Mouse (Mus musculus) intestine, embryonic 14.5 days (tissue): Measurements from ENCODE around the gene Coa3. TPM values are rescaled to one million over a fixed set of nuclear protein-coding genes. Genes with fewer than 3 reads are reported as not detected.
A peak's percentile ranks its signal among the peaks of the same experiment; 100 is the strongest.

Experiments used
- ATAC-seq: fragments of 200-750 bp; cut with Nextera tagmentation; replicated peaks from 2 replicates; pipeline ENCODE4 v1.8.0; 2017; ENCODE audit warnings: low read depth, moderate number of reproducible peaks, moderate TSS enrichment, moderate library complexity; ENCODE audit not compliant: low FRiP score, low TSS enrichment
- DNase-seq: peaks from one replicate; pipeline ENCODE4 v3.0.0-alpha.2; 2018; ENCODE audit warnings: low spot score
- H3K27ac ChIP-seq: fragments of 300-500 bp; sonication (generic); 2 replicates; pipeline ENCODE4 v1.5.1; 2014; ENCODE audit warnings: low read depth, mild to moderate bottlenecking, control low read depth
- H3K27me3 ChIP-seq: fragments of 300-500 bp; sonication (generic); replicated peaks from 2 replicates; pipeline ENCODE4 v1.6.1; 2014; ENCODE audit warnings: low read length, control low read depth; ENCODE audit not compliant: control insufficient read depth, insufficient read depth
- H3K36me3 ChIP-seq: fragments of 300-500 bp; sonication (generic); 2 replicates; pipeline ENCODE4 v1.6.1; 2014; ENCODE audit warnings: low read length, control low read depth; ENCODE audit not compliant: control insufficient read depth, insufficient read depth
- H3K4me1 ChIP-seq: fragments of 300-500 bp; sonication (generic); replicated peaks from 2 replicates; pipeline ENCODE4 v1.6.1; 2014; ENCODE audit warnings: low read length, control low read depth, mixed read lengths; ENCODE audit not compliant: control insufficient read depth, insufficient read depth
- H3K4me2 ChIP-seq: fragments of 300-500 bp; sonication (generic); 2 replicates; pipeline ENCODE4 v1.6.1; 2014; ENCODE audit warnings: low read length
- H3K4me3 ChIP-seq: fragments of 300-500 bp; sonication (generic); 2 replicates; pipeline ENCODE4 v1.5.1; 2014; ENCODE audit warnings: low read depth, low read length, control low read depth, mixed read lengths
- H3K9ac ChIP-seq: fragments of 300-500 bp; sonication (generic); 2 replicates; pipeline ENCODE4 v1.6.1; 2014; ENCODE audit warnings: mild to moderate bottlenecking, low read length
- H3K9me3 ChIP-seq: fragments of 300-500 bp; sonication (generic); 2 replicates; pipeline ENCODE4 v1.6.1; 2016; ENCODE audit warnings: low read length, control low read depth; ENCODE audit not compliant: control insufficient read depth
- WGBS: fragments of 180-500 bp; shearing (Covaris S2); extraction: QIAGEN DNeasy Blood & Tissue Kit; methylation state at CpG from one replicate; pipeline ENCODE4 v1.1.7; 2014; 5-methylcytosine and 5-hydroxymethylcytosine counted together
- polyA plus RNA-seq: library from polyadenylated mRNA; unstranded; fragments of >200 nt; fragmentation: Nextera tagmentation; extraction: Ambion mirVana; gene quantifications from 2 replicates; pipeline ENCODE4 v1.2.1, GENCODE M21; 2014

Gene Coa3
- polyA plus RNA-seq, 1 experiment from 2014 or later, result 265 TPM

DNA sequence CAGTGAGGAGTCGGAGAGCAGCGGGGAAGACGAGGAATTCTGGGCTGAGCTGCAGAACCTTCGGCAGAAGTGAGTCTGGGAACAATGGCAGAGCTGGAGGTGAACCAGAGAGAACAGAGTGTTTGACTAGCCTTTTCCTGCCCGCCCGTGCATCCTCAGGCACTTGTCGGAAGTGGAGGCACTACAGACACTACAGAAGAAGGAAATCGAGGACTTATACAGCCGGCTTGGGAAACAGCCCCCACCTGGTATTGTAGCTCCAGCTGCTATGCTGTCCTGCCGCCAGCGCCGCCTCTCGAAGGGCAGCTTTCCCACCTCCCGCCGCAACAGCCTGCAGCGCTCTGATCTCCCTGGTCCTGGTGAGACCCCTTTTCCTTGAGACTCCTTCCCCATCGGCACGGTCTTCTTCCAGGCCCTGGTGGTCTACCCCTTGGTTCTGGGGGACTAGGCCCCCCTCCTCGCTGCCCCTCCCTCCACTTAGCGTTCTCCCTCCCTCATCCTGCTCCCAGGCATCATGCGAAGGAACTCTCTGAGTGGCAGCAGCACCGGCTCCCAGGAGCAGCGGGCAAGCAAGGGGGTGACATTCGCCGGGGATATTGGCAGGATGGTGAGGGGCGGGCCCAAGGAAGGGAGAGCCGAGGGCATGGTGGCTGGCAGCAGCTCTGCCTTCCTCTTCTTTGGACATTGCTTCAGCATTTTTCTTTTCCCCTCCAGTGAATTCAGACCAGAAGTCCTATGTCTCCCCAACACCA lies 2.4 kb downstream of the Coa3 start:
- Histone ChIP-seq H3K9me3 (no peaks in the 10 kb centered on the region), H3K27me3 (no peaks in the 10 kb centered on the region), H3K4me1 (peaks cover 29% of the 10 kb centered on the region), H3K36me3 (peaks cover 14% of the 10 kb centered on the region; the same call in 1 of the 2 replicates), H3K4me3 (no peak overlapping the region), H3K27ac (no peak overlapping the region), H3K4me2 (peak overlapping the region; percentile 95), H3K9ac (no peak overlapping the region)
- WGBS, result 34% methylated on average over 27 of the region's 27 CpGs
- DNase-seq (no peak), ATAC-seq (no peak)

- 71% methylated on average over 4 of the region's 4 CpGs for WGBS
- Histone ChIP-seq H3K9ac (no peak overlapping the region), H3K9me3 (no peaks in the 10 kb centered on the region), H3K4me3 (no peak overlapping the region), H3K27ac (no peak overlapping the region), H3K27me3 (no peaks in the 10 kb centered on the region), H3K36me3 (peaks cover 14% of the 10 kb centered on the region; the same call in 1 of the 2 replicates), H3K4me1 (peaks cover 29% of the 10 kb centered on the region), H3K4me2 (no peak overlapping the region)
- ATAC-seq (no peak), DNase-seq (no peak)
Measured at GRCm38 (mm10) chr11:101275309-101275708, 3.6 kb downstream of the Coa3 start.

DNA sequence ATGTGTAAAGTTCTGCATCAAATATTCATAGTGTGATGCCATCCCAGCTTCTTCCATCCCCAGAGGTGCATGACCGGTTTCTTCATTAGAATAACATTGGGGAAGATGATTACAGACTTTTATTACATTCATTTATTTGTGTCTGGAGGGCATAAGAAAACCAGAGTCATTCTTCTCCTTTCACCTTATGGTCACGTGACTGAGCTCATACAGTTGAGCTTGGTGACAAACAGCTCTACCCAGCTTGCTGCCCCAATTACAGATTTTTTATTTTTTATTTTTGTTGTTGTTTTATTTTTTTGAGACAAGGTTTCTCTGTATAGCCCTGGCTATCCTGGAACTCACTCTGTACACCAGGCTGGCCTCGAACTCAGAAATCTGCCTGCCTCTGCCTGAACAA lies 6.5 kb downstream of the Coa3 start:
- Histone ChIP-seq H3K36me3 (peaks cover 14% of the 10 kb centered on the region; the same call in 1 of the 2 replicates), H3K27me3 (no peaks in the 10 kb centered on the region), H3K9me3 (no peaks in the 10 kb centered on the region), H3K9ac (no peak overlapping the region), H3K4me2 (no peak overlapping the region), H3K4me1 (peaks cover 22% of the 10 kb centered on the region), H3K27ac (no peak overlapping the region), H3K4me3 (no peak overlapping the region)
- ATAC-seq (no peak), DNase-seq (no peak)
- WGBS, result 85% methylated on average over 3 of the region's 3 CpGs

DNA sequence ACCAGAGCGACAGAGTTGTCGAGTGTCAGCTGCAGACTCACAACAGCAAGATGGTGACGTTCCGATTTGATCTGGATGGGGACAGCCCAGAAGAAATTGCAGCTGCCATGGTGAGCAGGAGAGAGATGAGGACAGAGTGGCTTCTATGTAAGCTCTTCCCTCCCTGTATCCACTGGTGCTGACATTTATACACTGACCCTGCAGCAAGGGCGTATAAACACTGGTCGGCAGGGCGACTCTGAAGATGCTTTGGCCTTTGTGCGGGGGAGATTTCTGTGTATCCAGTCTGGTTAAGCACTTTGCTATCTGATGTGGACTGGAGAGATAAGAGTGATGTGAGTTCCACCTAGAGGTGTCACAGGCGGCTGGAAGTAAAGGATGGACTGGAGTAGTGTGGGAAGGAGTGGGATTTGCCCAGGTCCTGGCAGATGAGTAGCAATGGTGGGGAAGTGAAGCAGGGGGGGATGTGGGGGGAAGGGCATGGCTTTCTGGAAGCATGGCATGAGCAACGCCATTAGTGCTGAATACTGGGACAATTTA lies 9.3 kb downstream of the Coa3 start:
- H3K4me2 ChIP-seq, result no peak overlapping the region
- H3K4me1 ChIP-seq, result peaks cover 12% of the 10 kb centered on the region
- H3K9me3 ChIP-seq, result no peaks in the 10 kb centered on the region
- H3K27me3 ChIP-seq, result peaks cover 8% of the 10 kb centered on the region
- no peak overlapping the region for H3K9ac ChIP-seq
- WGBS, result 12% methylated on average over 10 of the region's 10 CpGs
- ATAC-seq (no peak), DNase-seq (peak; percentile 76)
- H3K4me3 ChIP-seq, result no peak overlapping the region
- no peak overlapping the region for H3K27ac ChIP-seq
- 0 out of 2 replicates have a peak, but pooled peaks cover 3% of the 10 kb centered on the region for H3K36me3 ChIP-seq

DNA sequence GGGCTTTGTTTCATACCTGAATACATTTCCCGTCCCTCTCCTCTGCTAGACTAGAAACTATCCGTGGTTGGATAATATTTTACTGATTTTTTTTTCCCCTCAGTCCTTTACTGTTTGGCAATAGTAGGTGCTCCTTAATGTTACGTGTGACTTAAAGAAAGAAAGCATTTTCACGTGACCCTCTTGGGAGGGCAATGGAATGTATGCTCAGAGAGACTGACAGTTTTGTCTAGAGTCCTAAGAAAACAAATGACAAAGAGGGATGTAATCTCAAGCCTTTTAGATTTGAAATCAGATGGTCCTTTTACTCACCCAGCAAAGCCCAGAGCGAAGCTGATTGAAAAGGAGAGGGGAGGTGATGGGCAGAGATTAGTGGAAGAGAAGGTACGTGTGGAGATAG lies 13.0 kb downstream of the Coa3 start:
- Histone ChIP-seq H3K27me3 (peaks cover 31% of the 10 kb centered on the region), H3K4me2 (no peak overlapping the region), H3K9ac (no peak overlapping the region), H3K27ac (no peak overlapping the region), H3K4me1 (peaks cover 36% of the 10 kb centered on the region), H3K9me3 (no peaks in the 10 kb centered on the region), H3K4me3 (no peak overlapping the region), H3K36me3 (no peaks in the 10 kb centered on the region)
- no peak for DNase-seq
- no peak for ATAC-seq
- 42% methylated on average over 6 of the region's 6 CpGs for WGBS

DNA sequence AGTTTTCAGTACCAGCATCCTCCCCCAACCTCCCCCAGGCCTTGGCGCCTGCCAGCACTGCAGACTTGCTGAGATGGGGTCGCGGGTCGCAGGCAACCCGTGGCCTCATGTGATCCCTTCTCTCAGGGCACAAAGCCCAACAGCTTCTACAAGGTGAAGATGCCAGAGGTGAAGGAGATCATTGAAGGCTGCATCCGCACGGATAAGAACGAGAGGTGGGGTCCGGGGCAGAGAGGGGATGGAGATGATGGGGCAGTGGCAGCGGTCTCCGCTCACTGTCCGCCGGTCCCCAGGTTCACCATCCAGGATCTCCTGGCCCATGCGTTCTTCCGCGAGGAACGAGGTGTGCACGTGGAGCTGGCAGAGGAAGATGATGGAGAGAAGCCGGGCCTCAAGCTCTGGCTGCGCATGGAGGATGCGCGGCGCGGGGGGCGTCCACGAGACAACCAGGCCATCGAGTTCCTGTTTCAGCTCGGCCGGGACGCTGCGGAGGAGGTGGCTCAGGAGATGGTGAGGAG lies 13.9 kb downstream of the Coa3 start:
- Histone ChIP-seq H3K4me3 (peak overlapping the region; percentile 19), H3K4me2 (peak overlapping the region; percentile 50), H3K9ac (0 out of 2 replicates have a peak overlapping the region, but pooled peaks have one; percentile 8), H3K4me1 (peaks cover 36% of the 10 kb centered on the region), H3K36me3 (no peaks in the 10 kb centered on the region), H3K27ac (no peak overlapping the region), H3K27me3 (peaks cover 31% of the 10 kb centered on the region), H3K9me3 (no peaks in the 10 kb centered on the region)
- WGBS, result 14% methylated on average over 31 of the region's 31 CpGs
- DNase-seq, result no peak
- ATAC-seq, result no peak

GRCm38 (mm10) chr11:101263989-101264280 lies 15.0 kb downstream of the Coa3 start:
- Histone ChIP-seq H3K9me3 (no peaks in the 10 kb centered on the region), H3K4me1 (peaks cover 39% of the 10 kb centered on the region), H3K4me3 (no peak overlapping the region), H3K9ac (no peak overlapping the region), H3K27me3 (peaks cover 31% of the 10 kb centered on the region), H3K4me2 (no peak overlapping the region), H3K27ac (no peak overlapping the region), H3K36me3 (no peaks in the 10 kb centered on the region)
- ATAC-seq (no peak), DNase-seq (no peak)
- 20% methylated on average over 3 of the region's 3 CpGs for WGBS

- Histone ChIP-seq H3K36me3 (no peaks in the 10 kb centered on the region; the same call in 1 of the 2 replicates), H3K4me3 (peak overlapping the region; percentile 63; the same call in 1 of the 2 replicates), H3K4me2 (peak overlapping the region; percentile 98; the same call in 1 of the 2 replicates), H3K9me3 (no peaks in the 10 kb centered on the region), H3K9ac (no peak overlapping the region), H3K27me3 (peaks cover 31% of the 10 kb centered on the region), H3K27ac (no peak overlapping the region), H3K4me1 (peaks cover 45% of the 10 kb centered on the region)
- DNase-seq, result no peak
- 20% methylated on average over 32 of the region's 32 CpGs for WGBS
- no peak for ATAC-seq
Measured at GRCm38 (mm10) chr11:101263138-101263988, 15.6 kb downstream of the Coa3 start.
